Mouse (Mus musculus) heart, adult 18-20 months (tissue): ENCODE data around the gene Dynlt1f. TPM values are rescaled to one million over a fixed set of nuclear protein-coding genes. Genes with fewer than 3 reads are reported as not detected.
"Not testable (repeated sequence)": the region's sequence is repeated elsewhere in the genome, so short reads cannot be mapped to it uniquely, and the experiment has no call there.

Experiments
- DNase-seq, 2 experiments: peaks; one replicate each; pipeline ENCODE4 v3.0.0; 2021 to 2022; ENCODE audit warnings: mixed read lengths in 1 of 2
- total RNA-seq, 2 experiments: library from RNA; stranded (reverse); gene quantifications; 2 replicates each; pipeline ENCODE4 v1.2.3; 2021

The Dynlt1f gene
- total RNA-seq, 2 experiments from 2014 or later: 36.8 to 40.4 TPM

GRCm38 (mm10) chr17:6621976-6622375, 33.7 kb downstream of the Dynlt1f start:
- not testable (repeated sequence) for DNase-seq

- not testable (repeated sequence) for DNase-seq
Observed at GRCm38 (mm10) chr17:6620730-6621451, 34.8 kb downstream of the Dynlt1f start.

GRCm38 (mm10) chr17:6620035-6620434, 35.7 kb downstream of the Dynlt1f start:
- DNase-seq: not testable (repeated sequence)

GRCm38 (mm10) chr17:6619271-6619670, 36.4 kb downstream of the Dynlt1f start:
- DNase-seq: not testable (repeated sequence)

GRCm38 (mm10) chr17:6617689-6618400, 37.9 kb downstream of the Dynlt1f start:
- DNase-seq: not testable (repeated sequence)

GRCm38 (mm10) chr17:6616731-6617130, 39.0 kb downstream of the Dynlt1f start:
- not testable (repeated sequence) for DNase-seq

GRCm38 (mm10) chr17:6614316-6614715, 41.4 kb downstream of the Dynlt1f start:
- not testable (repeated sequence) for DNase-seq

GRCm38 (mm10) chr17:6613524-6613923, 42.2 kb downstream of the Dynlt1f start:
- not testable (repeated sequence) for DNase-seq

- DNase-seq: not testable (repeated sequence)
Observed at GRCm38 (mm10) chr17:6605347-6605746, 50.4 kb downstream of the Dynlt1f start.

- DNase-seq: not testable (repeated sequence)
Observed at GRCm38 (mm10) chr17:6602205-6602604, 53.5 kb downstream of the Dynlt1f start.

- DNase-seq: peak; percentile 84 to 93
Observed at GRCm38 (mm10) chr17:6601204-6601911, 54.3 kb downstream of the Dynlt1f start, which contains the start of gene Dynlt1c. TSS of gene Dynlt1c (plus strand) at chr17:6601671.

- DNase-seq: peak; percentile 70 to 86
Observed at GRCm38 (mm10) chr17:6600216-6600911, 55.3 kb downstream of the Dynlt1f start.

- DNase-seq: not testable (repeated sequence)
Observed at GRCm38 (mm10) chr17:6598356-6598755, 57.3 kb downstream of the Dynlt1f start.

Other genes with a start within 250 kb of the Dynlt1f start
- 10 to 100 TPM; 30.0 to 31.6 TPM for gene Dynlt1b, start 225.8 kb downstream of the Dynlt1f start, total RNA-seq
- 1 to 10 TPM; 1.0 to 2.2 TPM for gene Dynlt1c, start 54.2 kb downstream of the Dynlt1f start, total RNA-seq
- gene Sytl3, start 3.2 kb upstream of the Dynlt1f start, total RNA-seq: 1 to 10 TPM in 1 of 2 experiments, under 1 TPM in 1; 0.62 to 1.2 TPM
- 10 to 100 TPM; 32.5 to 36.9 TPM for gene Ezr, start 126.9 kb upstream of the Dynlt1f start, total RNA-seq